Mouse (Mus musculus) heart, embryonic 15.5 days (tissue): Measurements from ENCODE around the gene Ropn1l. TPM values are rescaled to one million over a fixed set of nuclear protein-coding genes. Genes with fewer than 3 reads are reported as not detected.

Experiments
- ATAC-seq: fragments of 200-750 bp; cut with Nextera tagmentation; replicated peaks from 2 replicates; pipeline ENCODE4 v1.8.0; 2017; ENCODE audit warnings: low read depth, moderate TSS enrichment; ENCODE audit not compliant: insufficient number of reproducible peaks, insufficient read depth, low FRiP score
- H3K27ac ChIP-seq: fragments of 300-500 bp; sonication (generic); 2 replicates; pipeline ENCODE4 v1.5.1; 2015; ENCODE audit warnings: mild to moderate bottlenecking, inconsistent platforms
- H3K27me3 ChIP-seq: fragments of 300-500 bp; sonication (generic); 2 replicates; pipeline ENCODE4 v1.6.1; 2015; ENCODE audit warnings: inconsistent platforms
- H3K36me3 ChIP-seq: fragments of 300-500 bp; sonication (generic); 2 replicates; pipeline ENCODE4 v1.6.1; 2015; ENCODE audit warnings: mild to moderate bottlenecking, inconsistent platforms
- H3K4me1 ChIP-seq: fragments of 300-500 bp; sonication (generic); replicated peaks from 2 replicates; pipeline ENCODE4 v1.6.1; 2015; ENCODE audit warnings: inconsistent platforms
- H3K4me2 ChIP-seq: fragments of 300-500 bp; sonication (generic); 2 replicates; pipeline ENCODE4 v1.6.1; 2015; ENCODE audit warnings: inconsistent platforms, mild to moderate bottlenecking, moderate library complexity
- H3K4me3 ChIP-seq: fragments of 300-500 bp; sonication (generic); 2 replicates; pipeline ENCODE4 v1.5.1; 2015; ENCODE audit warnings: mild to moderate bottlenecking, inconsistent platforms
- H3K9ac ChIP-seq: fragments of 300-500 bp; sonication (generic); 2 replicates; pipeline ENCODE4 v1.6.1; 2015; ENCODE audit warnings: mild to moderate bottlenecking, inconsistent platforms
- H3K9me3 ChIP-seq: fragments of 300-500 bp; sonication (generic); replicated peaks from 2 replicates; pipeline ENCODE4 v1.6.1; 2016; ENCODE audit warnings: inconsistent platforms
- WGBS: fragments of 180-500 bp; shearing (Covaris S2); methylation state at CpG from one replicate; pipeline ENCODE4 v1.1.7; 2015; ENCODE audit warnings: mixed read lengths; 5-methylcytosine and 5-hydroxymethylcytosine counted together
- polyA plus RNA-seq: library from polyadenylated mRNA; unstranded; fragments of >200 nt; fragmentation: Nextera tagmentation; extraction: Ambion mirVana; gene quantifications from 2 replicates; pipeline ENCODE4 v1.2.1, GENCODE M21; 2015

The Ropn1l gene
- 1.7 and 2.2 TPM in 2 replicates for polyA plus RNA-seq

- Histone ChIP-seq H3K36me3 (peaks cover 11% of the 10 kb centered on the region), H3K4me1 (peaks cover 17% of the 10 kb centered on the region), H3K4me3 (peak within 1 kb of the TSS; percentile 85), H3K27ac (peak within 1 kb of the TSS; percentile 91), H3K27me3 (no peaks in the 10 kb centered on the region), H3K9ac (peak within 1 kb of the TSS; percentile 76), H3K9me3 (no peaks in the 10 kb centered on the region), H3K4me2 (peak within 1 kb of the TSS; percentile 90)
- ATAC-seq, result peak; percentile 95
- under 1% methylated on average over 57 of the region's 57 CpGs for WGBS
These were observed at the start of gene Ropn1l for GRCm38 (mm10) chr15:31453098-31453916. Ropn1l (minus strand) TSS chr15:31453737.

DNA sequence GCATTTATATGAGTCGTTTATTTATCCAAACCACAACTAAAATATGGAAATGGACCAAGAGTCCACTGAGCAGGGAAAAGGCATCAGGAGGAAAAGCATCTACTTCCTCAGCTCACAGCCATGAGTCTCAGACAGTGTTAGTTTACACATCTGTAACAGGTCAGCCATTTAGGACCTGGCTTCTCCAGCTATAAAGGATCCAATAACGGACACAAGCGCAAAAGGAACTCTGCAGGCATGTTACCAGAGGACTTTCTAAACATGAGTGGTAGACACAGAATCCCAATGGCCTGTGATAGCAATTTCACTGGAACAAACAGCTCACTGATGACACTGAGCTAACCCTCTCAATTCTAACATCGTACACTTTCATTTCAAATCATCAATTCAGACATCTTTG is 49.5 kb upstream of the Ropn1l start:
- Histone ChIP-seq H3K4me2 (no peak overlapping the region), H3K9me3 (no peaks in the 10 kb centered on the region), H3K27ac (no peak overlapping the region), H3K27me3 (no peaks in the 10 kb centered on the region), H3K4me3 (no peak overlapping the region), H3K9ac (no peak overlapping the region), H3K36me3 (peaks cover 32% of the 10 kb centered on the region; the same call in 1 of the 2 replicates), H3K4me1 (no peaks in the 10 kb centered on the region)
- WGBS, result 92% methylated on average over 4 of the region's 4 CpGs
- ATAC-seq, result no peak

DNA sequence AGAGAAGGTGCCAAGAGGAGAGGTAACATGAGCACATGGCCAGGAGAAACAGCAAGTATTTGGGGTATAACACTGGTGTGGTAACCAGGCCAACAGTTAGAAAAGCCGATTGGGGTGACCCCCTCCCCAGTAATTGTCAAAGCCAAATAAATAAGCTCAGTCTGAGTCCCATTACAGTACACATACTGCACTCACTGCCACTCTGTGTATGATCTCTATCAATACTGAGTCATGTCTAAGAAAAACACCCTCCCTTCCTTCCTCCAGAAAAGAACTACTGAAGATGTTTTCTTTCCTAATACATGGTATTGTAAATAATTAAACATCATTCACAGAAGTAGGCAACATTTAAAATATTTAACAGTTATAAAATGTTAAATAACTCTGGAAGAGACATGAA is 48.8 kb upstream of the Ropn1l start:
- H3K27ac ChIP-seq, result no peak overlapping the region
- H3K27me3 ChIP-seq, result no peaks in the 10 kb centered on the region
- H3K9me3 ChIP-seq, result no peaks in the 10 kb centered on the region
- H3K9ac ChIP-seq, result no peak overlapping the region
- 90% methylated on average over 1 of the region's 1 CpGs for WGBS
- H3K36me3 ChIP-seq, result peaks cover 38% of the 10 kb centered on the region
- H3K4me3 ChIP-seq, result no peak overlapping the region
- ATAC-seq, result no peak
- H3K4me2 ChIP-seq, result no peak overlapping the region
- no peaks in the 10 kb centered on the region for H3K4me1 ChIP-seq

- Histone ChIP-seq H3K27me3 (no peaks in the 10 kb centered on the region), H3K9me3 (no peaks in the 10 kb centered on the region), H3K4me2 (no peak overlapping the region), H3K9ac (no peak overlapping the region), H3K4me1 (no peaks in the 10 kb centered on the region), H3K27ac (no peak overlapping the region), H3K36me3 (peaks cover 62% of the 10 kb centered on the region), H3K4me3 (no peak overlapping the region)
- ATAC-seq, result no peak
- 86% methylated on average over 9 of the region's 9 CpGs for WGBS
These were observed 41.3 kb upstream of the Ropn1l start for GRCm38 (mm10) chr15:31494803-31495202.

DNA sequence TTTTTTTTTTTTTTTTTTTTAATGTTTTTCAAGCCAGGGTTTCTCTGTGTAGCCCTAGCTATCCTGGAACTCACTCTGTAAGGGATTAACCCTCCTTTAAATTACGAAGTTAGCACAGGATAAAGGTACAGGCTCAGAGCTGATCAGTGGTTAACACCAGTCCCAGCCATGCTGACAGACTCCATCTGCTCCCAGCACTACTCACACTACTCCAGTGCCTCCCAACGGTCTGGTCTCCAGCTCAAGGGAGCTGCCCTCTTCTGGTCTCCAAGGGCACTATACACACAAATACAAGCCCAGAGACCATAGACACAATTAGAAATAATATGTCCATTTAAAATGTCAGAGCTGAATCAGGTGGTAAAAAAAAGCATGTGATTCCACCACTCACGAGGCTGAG is 40.8 kb upstream of the Ropn1l start:
- no peaks in the 10 kb centered on the region for H3K27me3 ChIP-seq
- 66% methylated on average over 3 of the region's 3 CpGs for WGBS
- H3K27ac ChIP-seq, result no peak overlapping the region
- no peak overlapping the region for H3K4me2 ChIP-seq
- no peak overlapping the region for H3K9ac ChIP-seq
- peaks cover 67% of the 10 kb centered on the region for H3K36me3 ChIP-seq
- H3K9me3 ChIP-seq, result no peaks in the 10 kb centered on the region
- H3K4me3 ChIP-seq, result no peak overlapping the region
- H3K4me1 ChIP-seq, result no peaks in the 10 kb centered on the region
- ATAC-seq, result no peak

DNA sequence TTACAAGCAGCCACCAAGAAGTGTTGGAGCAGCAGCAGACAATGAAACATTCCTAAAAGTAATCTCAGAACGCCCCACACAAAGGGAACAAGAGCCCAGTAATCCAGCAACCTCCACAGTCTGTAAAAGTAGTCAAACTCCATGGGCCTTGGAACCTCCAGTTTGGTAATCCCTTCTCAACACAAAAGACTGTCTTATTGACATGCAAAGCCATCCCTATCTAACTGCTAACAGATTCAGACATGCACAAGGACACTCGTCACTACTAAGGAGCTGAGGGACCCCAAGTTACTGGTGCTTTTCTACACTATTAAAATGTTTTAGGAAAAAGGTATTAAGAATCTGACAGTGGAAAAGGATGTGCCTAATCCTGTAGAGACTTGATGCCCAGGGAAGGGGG is 33.9 kb upstream of the Ropn1l start:
- Histone ChIP-seq H3K27ac (no peak overlapping the region), H3K4me3 (no peak overlapping the region), H3K9ac (no peak overlapping the region), H3K27me3 (no peaks in the 10 kb centered on the region), H3K4me1 (no peaks in the 10 kb centered on the region), H3K4me2 (no peak overlapping the region), H3K36me3 (peaks cover 43% of the 10 kb centered on the region), H3K9me3 (no peaks in the 10 kb centered on the region)
- no peak for ATAC-seq
- 83% methylated on average over 2 of the region's 2 CpGs for WGBS

DNA sequence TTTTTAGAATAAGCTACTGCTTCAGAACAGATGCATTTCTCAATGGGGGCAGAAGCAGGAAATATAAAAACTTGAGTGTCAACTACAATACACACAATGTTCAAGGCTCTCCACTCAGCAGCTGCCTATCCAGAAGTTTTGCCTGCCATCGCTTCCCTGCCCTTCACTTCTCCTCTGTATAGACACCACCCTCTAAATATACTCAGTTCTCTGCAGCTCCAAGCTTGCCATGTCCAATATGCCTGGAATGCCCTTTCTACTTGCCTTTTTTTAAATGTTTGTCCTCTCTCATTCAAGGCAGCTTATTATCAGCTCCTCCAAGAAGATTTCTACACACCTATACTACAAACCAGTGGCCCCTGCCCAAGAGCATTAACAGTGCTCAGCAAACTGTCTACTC is 23.1 kb upstream of the Ropn1l start:
- no peak overlapping the region for H3K9ac ChIP-seq
- 74% methylated on average over 1 of the region's 1 CpGs for WGBS
- no peak for ATAC-seq
- H3K4me3 ChIP-seq, result no peak overlapping the region
- peaks cover 9% of the 10 kb centered on the region; the same call in 1 of the 2 replicates for H3K4me1 ChIP-seq
- H3K9me3 ChIP-seq, result no peaks in the 10 kb centered on the region
- H3K4me2 ChIP-seq, result no peak overlapping the region
- no peaks in the 10 kb centered on the region for H3K27me3 ChIP-seq
- H3K27ac ChIP-seq, result peak overlapping the region; percentile 74
- H3K36me3 ChIP-seq, result peaks cover 50% of the 10 kb centered on the region

DNA sequence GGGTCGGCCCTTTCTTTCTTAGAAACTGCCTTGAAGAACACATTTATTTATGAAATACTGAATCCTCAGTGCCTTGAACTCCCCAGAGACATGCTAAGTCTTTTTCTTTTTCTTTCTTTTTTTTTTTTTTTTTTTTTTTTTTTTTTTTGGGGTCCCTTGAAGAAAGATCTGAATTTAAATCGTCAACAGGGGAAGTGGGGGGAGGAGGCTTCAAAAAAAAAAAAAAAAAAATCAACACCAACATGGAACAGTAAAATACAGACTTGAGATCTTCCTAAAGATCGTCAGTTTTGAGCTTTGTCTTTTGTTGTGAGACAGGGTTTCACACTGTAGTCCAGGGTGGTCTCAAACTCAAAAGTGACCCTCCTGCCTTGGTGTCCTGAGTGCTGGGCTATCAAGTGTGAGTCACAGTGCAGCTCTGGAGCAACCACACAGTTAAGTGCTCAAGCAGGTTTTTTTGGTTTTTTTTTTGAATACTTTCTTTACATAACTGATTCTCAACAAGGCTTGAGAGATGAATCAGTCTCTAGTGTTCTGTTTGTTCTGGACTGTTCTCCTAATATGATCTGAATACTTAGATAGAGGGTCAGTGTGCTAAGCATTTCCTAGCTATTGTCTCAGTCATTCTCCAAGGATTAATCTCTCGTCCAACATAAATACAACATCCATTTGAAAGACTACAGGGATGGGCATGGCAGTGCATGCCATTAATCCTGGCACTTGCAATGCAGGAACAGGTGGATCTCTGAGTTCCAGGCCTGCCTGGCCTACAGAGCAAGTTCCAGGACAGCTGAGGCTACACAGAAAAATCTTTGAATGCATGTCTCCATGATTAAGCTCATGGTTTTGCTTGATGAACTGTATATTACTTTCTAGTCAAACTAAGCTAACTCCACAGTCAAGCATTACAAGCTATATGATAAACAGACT is 19.4 kb upstream of the Ropn1l start:
- WGBS, result 62% methylated on average over 4 of the region's 4 CpGs
- peaks cover 38% of the 10 kb centered on the region for H3K36me3 ChIP-seq

DNA sequence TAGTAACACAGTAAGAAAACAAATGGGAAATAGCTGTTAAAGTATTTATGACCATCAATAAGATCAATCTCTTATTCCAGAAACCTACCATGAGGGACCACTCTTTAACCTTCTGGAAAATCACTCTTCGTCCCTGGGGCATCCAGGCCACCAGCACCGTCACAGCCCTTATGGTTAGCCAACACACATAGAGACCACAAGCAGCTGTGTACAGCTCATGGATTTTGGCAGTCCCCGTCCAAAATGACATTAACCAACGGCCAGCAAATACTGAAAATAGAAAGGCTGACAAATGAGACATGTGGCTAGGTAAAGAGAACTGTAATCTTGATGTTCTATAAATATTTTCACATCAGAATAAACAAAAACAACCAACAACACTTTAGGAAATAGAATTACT is 18.0 kb upstream of the Ropn1l start:
- H3K36me3 ChIP-seq, result peaks cover 44% of the 10 kb centered on the region

More for the DNA sequence above, 19.4 kb upstream of the Ropn1l start:
- Histone ChIP-seq H3K27ac (0 out of 2 replicates have a peak overlapping the region, but pooled peaks have one; percentile 3), H3K4me1 (peaks cover 9% of the 10 kb centered on the region; the same call in 1 of the 2 replicates), H3K9ac (no peak overlapping the region), H3K4me2 (no peak overlapping the region), H3K9me3 (no peaks in the 10 kb centered on the region), H3K4me3 (no peak overlapping the region), H3K27me3 (no peaks in the 10 kb centered on the region)
- no peak for ATAC-seq

GRCm38 (mm10) chr15:31469497-31469896 is 16.0 kb upstream of the Ropn1l start:
- no peak for ATAC-seq
- Histone ChIP-seq H3K4me1 (peaks cover 3% of the 10 kb centered on the region; the same call in 1 of the 2 replicates), H3K27ac (no peak overlapping the region), H3K4me3 (no peak overlapping the region), H3K4me2 (no peak overlapping the region), H3K36me3 (peaks cover 43% of the 10 kb centered on the region), H3K9ac (no peak overlapping the region), H3K27me3 (no peaks in the 10 kb centered on the region), H3K9me3 (no peaks in the 10 kb centered on the region)
- 80% methylated on average over 4 of the region's 4 CpGs for WGBS

More for the DNA sequence above, 18.0 kb upstream of the Ropn1l start:
- Histone ChIP-seq H3K4me2 (no peak overlapping the region), H3K9me3 (no peaks in the 10 kb centered on the region), H3K27ac (no peak overlapping the region), H3K4me1 (peaks cover 5% of the 10 kb centered on the region; the same call in 1 of the 2 replicates), H3K27me3 (no peaks in the 10 kb centered on the region), H3K9ac (no peak overlapping the region), H3K4me3 (no peak overlapping the region)
- WGBS, result 86% methylated on average over 4 of the region's 4 CpGs
- no peak for ATAC-seq

GRCm38 (mm10) chr15:31468806-31469205 is 15.3 kb upstream of the Ropn1l start:
- H3K4me1 ChIP-seq, result peaks cover 3% of the 10 kb centered on the region; the same call in 1 of the 2 replicates
- WGBS, result 89% methylated on average over 5 of the region's 5 CpGs
- no peaks in the 10 kb centered on the region for H3K27me3 ChIP-seq
- no peaks in the 10 kb centered on the region for H3K9me3 ChIP-seq
- ATAC-seq, result no peak
- peaks cover 49% of the 10 kb centered on the region for H3K36me3 ChIP-seq
- H3K27ac ChIP-seq, result no peak overlapping the region
- H3K9ac ChIP-seq, result no peak overlapping the region
- H3K4me2 ChIP-seq, result no peak overlapping the region
- H3K4me3 ChIP-seq, result no peak overlapping the region
